Mouse (Mus musculus): ENCODE data around the gene Tppp3. TPM values are rescaled to one million over a fixed set of nuclear protein-coding genes. Genes with fewer than 3 reads are reported as not detected.

Gene Tppp3
- total and polyA plus RNA-seq, 3 experiments, result 35.0 to 73.7 (median 48.8) TPM

DNA sequence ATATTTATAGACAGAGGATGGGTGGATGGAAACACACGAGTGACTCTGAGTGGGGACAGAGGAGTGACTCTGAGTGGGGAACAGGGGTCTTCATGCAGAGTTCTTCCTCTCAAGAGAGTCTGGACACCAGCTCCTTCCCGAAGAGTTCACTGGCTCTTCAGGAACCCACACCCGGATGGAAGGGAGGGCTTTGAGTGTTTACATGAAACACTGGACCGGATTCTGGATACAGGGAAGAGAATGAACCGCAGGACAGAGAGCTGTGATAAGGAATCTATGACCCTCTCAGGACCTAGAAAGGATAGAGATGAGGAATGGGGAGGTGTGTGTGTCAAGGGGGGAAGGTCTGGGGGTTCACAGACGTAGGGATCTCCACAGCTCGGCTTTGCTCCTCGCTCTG lies 46.0 kb upstream of the Tppp3 start:
- no peak for TF ChIP-seq POLR2A (IDR thresholded peaks at IDR 0.05; ENCODE audit: insufficient read depth, low read depth, low read length)
- no peak for TF ChIP-seq CTCF (IDR thresholded peaks at IDR 0.05)
- no peak for TF ChIP-seq EP300 (IDR thresholded peaks at IDR 0.05; ENCODE audit: insufficient read depth, low read depth, low read length)
- DNase-seq, result no peak
- Histone ChIP-seq H3K27ac (no peak overlapping the region), H3K27me3 (ENCODE audit: control insufficient read depth, insufficient read depth, low read length) (no peaks in the 10 kb centered on the region), H3K36me3 (ENCODE audit: control insufficient read depth, insufficient read depth, low read length) (no peaks in the 10 kb centered on the region), H3K4me1 (ENCODE audit: control insufficient read depth, insufficient read depth, low read length) (peaks cover 7% of the 10 kb centered on the region), H3K9ac (ENCODE audit: low read depth, low read length) (no peak overlapping the region), H3K79me2 (replicated peaks; ENCODE audit: control insufficient read depth, insufficient read depth, low read length) (no peaks in the 10 kb centered on the region), H3K4me3 (no peak overlapping the region)
- 32% methylated on average over 8 of the region's 8 CpGs for WGBS
- intact Hi-C loops (cut with DNase I), result loop anchor here (2.0 kb wide), 1 partner anchor 15 kb away; no protein-coding TSS in a partner anchor

DNA sequence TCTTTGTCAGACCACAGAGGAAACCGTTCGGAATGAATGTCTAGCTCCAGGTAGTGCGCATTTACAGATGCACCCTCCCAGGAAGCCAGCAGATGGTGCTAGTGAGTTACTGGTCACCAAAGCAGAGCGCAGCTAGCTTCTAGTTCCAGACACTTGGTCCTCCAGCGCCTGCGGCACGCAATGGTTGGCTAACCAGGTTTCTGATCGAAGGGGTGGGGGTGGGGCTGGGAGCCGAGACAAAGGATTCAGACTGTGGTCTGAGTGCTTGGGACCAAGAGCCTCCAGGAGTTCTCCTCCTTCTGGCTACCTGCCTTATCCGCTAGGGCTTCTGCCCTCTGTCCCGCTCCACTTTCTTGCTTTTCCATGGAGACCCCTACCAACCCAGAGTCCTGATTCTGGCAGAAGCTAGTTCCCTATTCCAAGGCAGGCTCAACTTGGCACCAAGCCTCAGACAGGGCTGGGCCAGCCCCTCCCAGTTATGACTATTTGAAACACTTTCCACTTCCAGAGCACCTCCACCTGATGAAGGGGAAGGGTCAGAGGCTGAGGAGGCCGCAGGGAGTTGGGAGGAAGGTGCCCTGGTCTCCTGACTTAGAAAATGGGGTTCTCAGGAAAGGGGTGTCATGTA lies 44.8 kb upstream of the Tppp3 start:
- DNase-seq, result peak; percentile 71 to 77
- H3K9ac ChIP-seq (ENCODE audit: low read depth, low read length), result no peak overlapping the region
- intact Hi-C loops (cut with DNase I), result loop anchor here (1.0 to 2.0 kb wide), 2 partner anchors 17 to 38 kb away; no protein-coding TSS in a partner anchor
- no peaks in the 10 kb centered on the region for H3K79me2 ChIP-seq (replicated peaks; ENCODE audit: control insufficient read depth, insufficient read depth, low read length)
- H3K27ac ChIP-seq, result no peak overlapping the region
- H3K36me3 ChIP-seq (ENCODE audit: control insufficient read depth, insufficient read depth, low read length), result no peaks in the 10 kb centered on the region
- no peak overlapping the region for H3K4me3 ChIP-seq
- H3K27me3 ChIP-seq (ENCODE audit: control insufficient read depth, insufficient read depth, low read length), result no peaks in the 10 kb centered on the region
- WGBS, result 22% methylated on average over 12 of the region's 12 CpGs
- TF ChIP-seq EP300 (IDR thresholded peaks at IDR 0.05; ENCODE audit: insufficient read depth, low read depth, low read length), result peak; percentile 75; the same call in 1 of the 2 replicates
- TF ChIP-seq POLR2A (IDR thresholded peaks at IDR 0.05; ENCODE audit: insufficient read depth, low read depth, low read length), result no peak
- peak; percentile 82 for TF ChIP-seq CTCF (IDR thresholded peaks at IDR 0.05)
- H3K4me1 ChIP-seq (ENCODE audit: control insufficient read depth, insufficient read depth, low read length), result peaks cover 7% of the 10 kb centered on the region

DNA sequence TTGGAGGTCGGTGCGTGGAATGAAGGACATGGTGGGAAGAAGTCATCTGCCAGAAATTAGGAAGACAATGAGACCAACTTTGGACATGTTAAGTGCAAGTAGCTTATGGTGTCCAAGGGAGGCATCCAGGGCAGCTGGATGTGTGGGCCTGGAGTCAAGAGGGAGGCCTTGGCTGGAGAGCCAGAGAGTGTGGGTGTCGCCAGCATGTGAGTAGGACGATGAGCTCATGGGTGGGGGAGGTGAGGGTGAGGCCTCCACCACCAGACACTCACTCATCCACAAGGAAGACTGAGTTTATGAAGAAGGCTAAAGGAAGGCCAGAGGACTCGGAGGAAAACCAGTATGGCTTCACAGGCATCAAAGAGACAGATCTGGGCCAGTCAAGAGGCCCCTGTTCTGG lies 43.3 kb upstream of the Tppp3 start:
- intact Hi-C loops (cut with DNase I), result no loop called here
- TF ChIP-seq CTCF (IDR thresholded peaks at IDR 0.05) (no peak), EP300 (IDR thresholded peaks at IDR 0.05; ENCODE audit: insufficient read depth, low read depth, low read length) (no peak), POLR2A (IDR thresholded peaks at IDR 0.05; ENCODE audit: insufficient read depth, low read depth, low read length) (no peak)
- no peaks in the 10 kb centered on the region for H3K79me2 ChIP-seq (replicated peaks; ENCODE audit: control insufficient read depth, insufficient read depth, low read length)
- peak in 1 of 2 experiments; percentile 67 for DNase-seq
- H3K9ac ChIP-seq (ENCODE audit: low read depth, low read length), result no peak overlapping the region
- 60% methylated on average over 5 of the region's 5 CpGs for WGBS
- H3K27ac ChIP-seq, result no peak overlapping the region
- no peak overlapping the region for H3K4me3 ChIP-seq
- H3K4me1 ChIP-seq (ENCODE audit: control insufficient read depth, insufficient read depth, low read length), result peaks cover 7% of the 10 kb centered on the region
- H3K27me3 ChIP-seq (ENCODE audit: control insufficient read depth, insufficient read depth, low read length), result no peaks in the 10 kb centered on the region
- H3K36me3 ChIP-seq (ENCODE audit: control insufficient read depth, insufficient read depth, low read length), result no peaks in the 10 kb centered on the region

GRCm38 (mm10) chr8:105514194-105514593 lies 42.9 kb upstream of the Tppp3 start:
- Histone ChIP-seq H3K9ac (ENCODE audit: low read depth, low read length) (no peak overlapping the region), H3K4me1 (ENCODE audit: control insufficient read depth, insufficient read depth, low read length) (peaks cover 7% of the 10 kb centered on the region), H3K79me2 (replicated peaks; ENCODE audit: control insufficient read depth, insufficient read depth, low read length) (no peaks in the 10 kb centered on the region), H3K27me3 (ENCODE audit: control insufficient read depth, insufficient read depth, low read length) (no peaks in the 10 kb centered on the region), H3K36me3 (ENCODE audit: control insufficient read depth, insufficient read depth, low read length) (no peaks in the 10 kb centered on the region), H3K27ac (no peak overlapping the region), H3K4me3 (no peak overlapping the region)
- TF ChIP-seq POLR2A (IDR thresholded peaks at IDR 0.05; ENCODE audit: insufficient read depth, low read depth, low read length), result no peak
- no peak for TF ChIP-seq EP300 (IDR thresholded peaks at IDR 0.05; ENCODE audit: insufficient read depth, low read depth, low read length)
- no peak for TF ChIP-seq CTCF (IDR thresholded peaks at IDR 0.05)
- DNase-seq, result no peak
- intact Hi-C loops (cut with DNase I), result no loop called here
- WGBS, result 89% methylated on average over 6 of the region's 6 CpGs

- H3K36me3 ChIP-seq (ENCODE audit: control insufficient read depth, insufficient read depth, low read length), result no peaks in the 10 kb centered on the region
- H3K4me1 ChIP-seq (ENCODE audit: control insufficient read depth, insufficient read depth, low read length), result peaks cover 5% of the 10 kb centered on the region
- H3K27ac ChIP-seq, result no peak overlapping the region
- TF ChIP-seq EP300 (IDR thresholded peaks at IDR 0.05; ENCODE audit: insufficient read depth, low read depth, low read length), result no peak
- TF ChIP-seq CTCF (IDR thresholded peaks at IDR 0.05), result no peak
- TF ChIP-seq POLR2A (IDR thresholded peaks at IDR 0.05; ENCODE audit: insufficient read depth, low read depth, low read length), result no peak
- H3K4me3 ChIP-seq, result no peak overlapping the region
- H3K27me3 ChIP-seq (ENCODE audit: control insufficient read depth, insufficient read depth, low read length), result no peaks in the 10 kb centered on the region
- DNase-seq, result no peak
- intact Hi-C loops (cut with DNase I), result no loop called here
- no peaks in the 10 kb centered on the region for H3K79me2 ChIP-seq (replicated peaks; ENCODE audit: control insufficient read depth, insufficient read depth, low read length)
- WGBS, result 57% methylated on average over 12 of the region's 12 CpGs
- H3K9ac ChIP-seq (ENCODE audit: low read depth, low read length), result no peak overlapping the region; the same call in 1 of the 2 replicates
Measured at GRCm38 (mm10) chr8:105509997-105510735, 38.8 kb upstream of the Tppp3 start.

DNA sequence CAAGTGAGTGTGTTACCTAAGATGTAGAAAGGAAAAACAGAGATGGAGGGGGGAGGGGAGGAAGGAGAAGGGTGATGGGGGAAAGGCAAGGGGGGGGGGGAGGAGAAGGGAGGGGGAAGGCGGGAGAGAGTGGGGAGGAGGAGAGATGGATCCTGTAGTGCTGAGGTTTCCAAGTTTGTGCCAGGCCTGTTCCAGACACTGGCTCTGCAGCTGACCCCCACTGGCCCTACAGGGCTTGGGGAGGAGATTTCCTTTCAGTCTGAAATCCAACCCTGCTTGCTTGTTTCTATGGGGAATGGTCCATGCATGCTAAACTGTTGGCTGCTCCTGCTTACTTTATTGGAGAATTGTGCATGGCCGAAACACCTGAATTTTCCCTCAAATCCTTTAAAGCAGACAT lies 37.4 kb upstream of the Tppp3 start:
- WGBS, result 79% methylated on average over 1 of the region's 2 CpGs
- H3K27ac ChIP-seq, result no peak overlapping the region
- DNase-seq, result no peak
- H3K4me3 ChIP-seq, result no peak overlapping the region
- no peak for TF ChIP-seq POLR2A (IDR thresholded peaks at IDR 0.05; ENCODE audit: insufficient read depth, low read depth, low read length)
- no peak for TF ChIP-seq CTCF (IDR thresholded peaks at IDR 0.05)
- no peak for TF ChIP-seq EP300 (IDR thresholded peaks at IDR 0.05; ENCODE audit: insufficient read depth, low read depth, low read length)
- no peaks in the 10 kb centered on the region for H3K79me2 ChIP-seq (replicated peaks; ENCODE audit: control insufficient read depth, insufficient read depth, low read length)
- peaks cover 10% of the 10 kb centered on the region for H3K4me1 ChIP-seq (ENCODE audit: control insufficient read depth, insufficient read depth, low read length)
- intact Hi-C loops (cut with DNase I), result no loop called here
- H3K27me3 ChIP-seq (ENCODE audit: control insufficient read depth, insufficient read depth, low read length), result no peaks in the 10 kb centered on the region
- no peak overlapping the region for H3K9ac ChIP-seq (ENCODE audit: low read depth, low read length)
- no peaks in the 10 kb centered on the region for H3K36me3 ChIP-seq (ENCODE audit: control insufficient read depth, insufficient read depth, low read length)
